Mouse (Mus musculus): ENCODE measurements around the gene Dzank1. TPM values are rescaled to one million over a fixed set of nuclear protein-coding genes. Genes with fewer than 3 reads are reported as not detected.

Dzank1 gene
- 5.0 TPM for polyA plus RNA-seq (2014; fragmentation: Illumina TruSeq; extraction: RNeasy Lipid Tissue Mini Kit (QIAGEN cat#74804); ENCODE audit: low read depth, low replicate concordance)

GRCm38 (mm10) chr2:144526981-144527820, at the start of gene Dzank1, which contains the start of gene Polr3f:
Dzank1 (minus strand) TSS chr2:144527414.
Polr3f (plus strand) TSS chr2:144527718.

DNA sequence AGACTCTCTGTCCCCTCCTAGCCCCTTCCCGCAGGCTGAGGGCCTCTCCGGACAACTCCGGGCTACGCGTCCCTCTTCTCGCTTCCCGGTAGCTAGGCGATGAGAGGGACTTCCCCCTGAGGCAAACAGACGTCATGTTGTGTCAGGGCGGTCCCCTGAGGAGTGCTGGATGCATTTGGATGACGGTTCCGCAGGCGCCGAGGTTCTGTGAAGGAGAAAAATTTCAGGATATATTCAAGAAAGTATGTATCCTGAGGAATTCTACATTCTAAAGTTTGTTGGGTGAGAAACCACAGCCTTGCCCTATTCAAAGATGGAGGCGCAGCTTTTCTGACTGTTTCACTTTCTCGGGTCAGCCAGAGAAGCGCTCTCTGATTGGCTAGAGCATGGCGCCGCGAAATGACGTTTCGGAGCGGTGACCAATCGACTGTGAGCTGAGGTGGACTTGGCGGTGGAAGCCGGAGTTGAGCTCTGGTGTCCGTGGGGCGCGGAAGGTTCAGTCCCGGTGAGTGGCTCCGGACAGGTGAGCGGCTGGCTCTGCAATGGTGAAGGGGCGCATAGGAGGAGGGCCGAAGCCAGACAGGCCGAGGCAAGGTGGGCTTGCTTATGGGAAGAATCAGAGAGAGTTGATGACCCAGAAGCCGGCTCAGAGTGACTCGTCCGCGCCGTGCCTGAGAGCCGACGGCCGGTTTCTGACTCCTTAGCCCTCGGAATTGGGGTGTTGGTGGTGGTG, 28.8 kb upstream of the Dzank1 start, which contains the start of gene Sec23b:
Gene Sec23b, plus strand, starts transcription at position 410 of the 733 bp plus-strand sequence.

DNA sequence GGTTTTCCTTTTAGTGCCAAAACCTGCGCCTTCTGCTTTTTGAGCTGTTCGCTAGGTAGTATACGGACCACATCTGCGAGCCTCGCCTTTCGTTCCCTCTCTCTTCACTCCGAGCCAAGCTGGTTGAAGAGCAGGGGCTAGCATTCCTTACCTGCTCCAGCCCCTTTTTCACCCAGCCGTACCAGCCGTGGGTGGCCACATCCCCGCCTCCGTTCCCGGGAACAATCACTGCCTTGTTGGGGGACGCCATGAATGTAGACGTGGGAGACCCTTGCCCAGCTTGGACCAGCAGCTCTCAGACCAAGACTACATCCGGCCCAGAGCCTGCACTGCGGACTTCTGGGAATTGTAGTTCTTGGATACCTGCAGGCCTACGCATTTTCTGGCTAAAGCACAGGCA, 23.3 kb upstream of the Dzank1 start, which contains the start of gene Rbbp9:
Gene Rbbp9, minus strand, starts transcription at position 341 of the 400 bp plus-strand sequence.

Other genes with a start within 250 kb of the Dzank1 start
- 1.3 TPM for gene Ovol2, start 195.3 kb downstream of the Dzank1 start, polyA plus RNA-seq (2014; fragmentation: Illumina TruSeq; extraction: RNeasy Lipid Tissue Mini Kit (QIAGEN cat#74804); ENCODE audit: low read depth, low replicate concordance)
- 12.4 TPM for gene Kat14, start 158.4 kb downstream of the Dzank1 start, polyA plus RNA-seq (2014; fragmentation: Illumina TruSeq; extraction: RNeasy Lipid Tissue Mini Kit (QIAGEN cat#74804); ENCODE audit: low read depth, low replicate concordance)
- 5.1 TPM for gene Pet117, start 158.4 kb downstream of the Dzank1 start, polyA plus RNA-seq (2014; fragmentation: Illumina TruSeq; extraction: RNeasy Lipid Tissue Mini Kit (QIAGEN cat#74804); ENCODE audit: low read depth, low replicate concordance)
- 39.6 TPM for gene Polr3f, start 304 bp upstream of the Dzank1 start, polyA plus RNA-seq (2014; fragmentation: Illumina TruSeq; extraction: RNeasy Lipid Tissue Mini Kit (QIAGEN cat#74804); ENCODE audit: low read depth, low replicate concordance)
- 216 TPM for gene Rbbp9, start 23.5 kb upstream of the Dzank1 start, polyA plus RNA-seq (2014; fragmentation: Illumina TruSeq; extraction: RNeasy Lipid Tissue Mini Kit (QIAGEN cat#74804); ENCODE audit: low read depth, low replicate concordance)
- gene Sec23b, start 28.8 kb upstream of the Dzank1 start, polyA plus RNA-seq (2014; fragmentation: Illumina TruSeq; extraction: RNeasy Lipid Tissue Mini Kit (QIAGEN cat#74804); ENCODE audit: low read depth, low replicate concordance): 116 TPM
- gene Smim26, start 66.6 kb upstream of the Dzank1 start, polyA plus RNA-seq (2014; fragmentation: Illumina TruSeq; extraction: RNeasy Lipid Tissue Mini Kit (QIAGEN cat#74804); ENCODE audit: low read depth, low replicate concordance): 36.3 TPM
- gene Dtd1, start 72.5 kb upstream of the Dzank1 start, polyA plus RNA-seq (2014; fragmentation: Illumina TruSeq; extraction: RNeasy Lipid Tissue Mini Kit (QIAGEN cat#74804); ENCODE audit: low read depth, low replicate concordance): 21.4 TPM